Mouse (Mus musculus): ENCODE results near the gene Cfap77. TPM values are rescaled to one million over a fixed set of nuclear protein-coding genes. Genes with fewer than 3 reads are reported as not detected.

Cfap77 gene
- polyA plus RNA-seq, 1 experiment = not detected

DNA sequence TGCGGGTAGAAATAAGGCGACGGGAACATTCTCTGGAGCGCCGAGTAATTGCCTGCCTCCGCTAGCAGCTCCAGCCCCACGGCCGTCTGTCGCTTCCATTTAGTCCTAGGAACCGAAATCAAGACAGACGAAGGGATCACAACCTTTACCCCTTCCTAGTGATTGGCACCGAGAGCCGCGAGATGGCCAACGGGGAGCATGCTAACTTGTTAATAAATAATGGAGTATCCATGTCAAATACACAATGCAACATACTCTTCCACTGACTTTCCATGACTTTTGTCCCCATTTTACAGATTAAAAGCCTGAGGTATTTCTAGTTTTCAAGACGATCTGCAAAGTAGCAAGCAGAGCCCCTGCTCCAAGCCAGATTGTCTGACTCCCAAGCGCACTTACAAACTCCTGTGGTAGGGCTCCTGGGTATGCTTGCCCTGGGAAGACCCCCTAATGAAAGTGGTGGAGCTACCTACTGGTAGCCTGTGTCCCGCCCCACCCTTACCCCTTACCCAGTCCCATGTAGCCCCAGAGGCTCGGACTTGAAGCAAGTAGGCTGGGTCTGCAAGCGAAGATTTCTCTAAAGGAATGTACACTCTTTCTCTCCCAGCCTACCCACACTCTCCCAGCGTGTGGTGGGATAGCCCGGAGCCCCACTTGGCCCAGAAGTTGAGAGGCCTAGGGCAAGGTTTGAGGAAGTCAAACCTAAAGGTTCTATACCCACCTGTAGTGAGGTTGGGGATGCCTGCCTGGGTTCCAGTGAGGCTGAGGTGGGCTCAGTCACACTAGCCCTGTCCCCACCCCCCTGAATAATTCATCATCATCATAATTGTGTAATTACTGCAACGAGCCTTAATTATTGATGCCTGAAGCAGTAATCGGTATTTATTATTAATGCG, 144.8 kb downstream of the Cfap77 start:
- H3K27ac ChIP-seq (ENCODE audit: insufficient read depth, low read depth, low read length) = no peak overlapping the region
- H3K4me3 ChIP-seq (ENCODE audit: insufficient read depth, low read length) = no peak overlapping the region
- no peaks in the 10 kb centered on the region for H3K4me1 ChIP-seq (ENCODE audit: control insufficient read depth, insufficient read depth, low read length)
- TF ChIP-seq POLR2A (IDR thresholded peaks at IDR 0.05; ENCODE audit: borderline replicate concordance, low read depth, low read length) = no peak
- TF ChIP-seq CTCF (IDR thresholded peaks at IDR 0.05; ENCODE audit: low read depth, low read length) = no peak

DNA sequence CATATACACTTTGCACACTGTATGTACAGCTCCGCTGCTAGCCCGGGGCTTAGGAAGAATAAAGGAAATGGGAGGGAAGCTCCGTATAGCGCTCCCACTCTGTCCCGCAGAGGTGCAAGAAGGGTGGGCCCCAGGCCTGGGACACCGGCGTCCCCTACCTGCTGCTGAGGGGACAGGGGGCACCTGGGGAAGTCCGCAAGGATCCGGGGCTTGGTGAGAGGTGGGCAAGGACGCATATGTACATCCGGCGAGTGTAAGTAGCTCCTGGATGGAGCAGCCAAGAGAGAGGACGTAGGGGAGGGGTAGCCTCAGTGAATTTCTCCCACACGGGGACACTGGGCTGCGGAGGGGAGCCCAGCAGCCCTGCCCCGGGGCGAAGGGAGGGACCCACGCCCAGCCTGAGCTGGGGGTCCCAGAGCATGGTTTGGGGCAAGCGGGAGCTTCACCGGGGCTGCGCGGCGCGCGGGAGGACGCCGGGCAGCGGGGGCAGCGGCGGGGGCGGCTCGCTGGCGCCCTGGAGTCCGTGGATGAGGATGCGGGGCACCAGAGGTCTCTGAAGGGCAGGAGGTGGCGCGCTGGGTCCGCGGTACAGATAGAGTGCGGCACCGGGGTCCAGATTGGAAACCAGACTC, 145.6 kb downstream of the Cfap77 start:
- no peak overlapping the region for H3K27ac ChIP-seq (ENCODE audit: insufficient read depth, low read depth, low read length)

DNA sequence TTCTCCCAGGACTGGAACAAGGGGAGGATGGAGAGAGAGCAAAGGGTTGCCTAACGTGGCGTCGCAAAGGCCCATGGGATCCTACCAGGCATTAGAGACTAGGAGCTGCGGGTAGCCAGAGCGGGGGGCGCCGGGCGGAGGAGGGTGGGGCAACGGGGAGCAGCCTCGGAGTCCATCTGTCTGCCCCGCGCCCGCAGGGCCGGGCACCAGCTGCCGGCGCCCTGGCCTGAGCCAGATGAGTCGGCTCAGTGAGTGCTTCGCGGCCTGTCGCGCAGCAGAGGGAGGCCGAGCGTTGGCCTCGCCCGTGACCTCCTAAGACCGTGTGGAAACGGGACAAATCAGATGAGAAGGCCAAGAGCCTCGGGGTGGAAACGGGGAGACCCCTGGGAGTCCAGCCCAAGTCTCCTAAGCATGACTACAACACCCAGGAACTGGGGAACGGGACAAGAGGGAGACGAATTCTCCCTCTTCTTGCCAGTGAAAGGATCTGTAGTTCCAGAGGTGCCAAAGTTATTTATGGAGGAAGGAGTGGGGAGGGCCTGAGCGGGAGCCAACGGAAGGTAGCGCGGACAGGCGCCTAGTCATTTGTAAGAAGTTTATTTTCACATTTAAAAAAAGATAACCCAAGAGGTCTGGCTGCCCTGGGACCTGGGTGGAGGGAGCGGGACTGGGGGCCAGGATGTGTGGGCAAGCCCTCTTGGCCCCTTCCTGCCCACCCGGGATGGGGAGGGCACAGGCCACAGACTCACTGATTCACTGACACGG, 146.3 kb downstream of the Cfap77 start:
- Histone ChIP-seq H3K4me1 (ENCODE audit: control insufficient read depth, insufficient read depth, low read length) (no peaks in the 10 kb centered on the region), H3K4me3 (ENCODE audit: insufficient read depth, low read length) (no peak overlapping the region), H3K27ac (ENCODE audit: insufficient read depth, low read depth, low read length) (no peak overlapping the region)
- TF ChIP-seq POLR2A (IDR thresholded peaks at IDR 0.05; ENCODE audit: borderline replicate concordance, low read depth, low read length) = no peak
- no peak for TF ChIP-seq CTCF (IDR thresholded peaks at IDR 0.05; ENCODE audit: low read depth, low read length)

More for the DNA sequence above, 145.6 kb downstream of the Cfap77 start:
- Histone ChIP-seq H3K4me1 (ENCODE audit: control insufficient read depth, insufficient read depth, low read length) (no peaks in the 10 kb centered on the region), H3K4me3 (ENCODE audit: insufficient read depth, low read length) (no peak overlapping the region)
- TF ChIP-seq CTCF (IDR thresholded peaks at IDR 0.05; ENCODE audit: low read depth, low read length) (no peak), POLR2A (IDR thresholded peaks at IDR 0.05; ENCODE audit: borderline replicate concordance, low read depth, low read length) (no peak)

DNA sequence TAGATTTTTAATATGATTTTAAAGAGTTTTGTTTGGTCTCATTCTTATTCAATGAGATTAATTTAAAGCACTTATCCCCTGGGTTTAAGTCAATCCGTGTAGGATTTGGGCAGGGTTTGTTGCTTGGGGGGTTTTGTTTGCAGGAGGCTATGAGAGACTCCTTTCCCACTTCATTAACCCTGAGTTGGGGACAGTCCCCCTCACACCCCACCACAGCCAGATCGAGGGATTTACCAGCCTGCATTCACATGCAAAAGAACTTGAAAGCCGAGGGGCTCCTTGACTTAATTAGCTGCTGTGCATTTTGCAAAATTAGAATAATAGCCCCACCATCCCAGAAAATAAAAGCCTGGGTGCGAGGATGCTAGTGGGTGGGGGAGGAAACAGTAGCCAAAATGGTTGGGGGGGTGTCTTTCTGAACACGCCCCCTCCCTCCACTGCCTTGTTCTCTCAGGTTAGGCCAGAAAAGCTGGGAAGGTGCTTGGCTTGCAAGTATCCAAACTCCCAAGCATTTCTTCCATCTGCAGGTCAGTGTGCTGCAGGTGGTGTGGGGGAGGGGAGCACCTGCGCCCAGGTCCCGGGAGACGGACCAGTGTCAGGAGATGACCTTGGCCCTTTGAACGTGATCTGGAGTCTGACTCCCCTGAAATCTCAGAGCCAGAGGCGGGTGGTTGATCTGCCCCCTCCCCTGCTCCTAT, 147.0 kb downstream of the Cfap77 start:
- H3K27ac ChIP-seq (ENCODE audit: insufficient read depth, low read depth, low read length) = no peak overlapping the region
- no peak for TF ChIP-seq CTCF (IDR thresholded peaks at IDR 0.05; ENCODE audit: low read depth, low read length)
- TF ChIP-seq POLR2A (IDR thresholded peaks at IDR 0.05; ENCODE audit: borderline replicate concordance, low read depth, low read length) = no peak
- H3K4me3 ChIP-seq (ENCODE audit: insufficient read depth, low read length) = no peak overlapping the region
- H3K4me1 ChIP-seq (ENCODE audit: control insufficient read depth, insufficient read depth, low read length) = no peaks in the 10 kb centered on the region

DNA sequence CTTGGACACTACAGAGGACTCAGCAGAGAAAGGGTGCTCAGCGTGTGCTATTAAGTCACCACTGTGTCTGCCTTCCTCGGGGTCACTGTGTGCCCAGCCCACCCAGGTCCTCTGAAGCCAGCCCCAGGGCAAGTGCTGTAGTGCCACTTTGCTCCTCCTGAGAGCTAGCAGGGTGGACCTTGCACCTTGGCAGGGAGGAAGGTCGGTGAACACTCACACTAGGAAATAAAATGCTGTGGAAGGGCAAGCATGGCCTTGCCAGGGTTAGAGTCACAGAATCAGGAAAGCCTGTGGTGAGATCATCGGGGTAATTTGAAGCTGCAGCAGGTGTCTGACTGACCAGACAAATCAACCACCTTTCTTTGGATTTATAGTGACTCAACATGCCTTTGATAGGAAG, 149.3 kb downstream of the Cfap77 start:
- no peak overlapping the region for H3K4me3 ChIP-seq (ENCODE audit: insufficient read depth, low read length)

DNA sequence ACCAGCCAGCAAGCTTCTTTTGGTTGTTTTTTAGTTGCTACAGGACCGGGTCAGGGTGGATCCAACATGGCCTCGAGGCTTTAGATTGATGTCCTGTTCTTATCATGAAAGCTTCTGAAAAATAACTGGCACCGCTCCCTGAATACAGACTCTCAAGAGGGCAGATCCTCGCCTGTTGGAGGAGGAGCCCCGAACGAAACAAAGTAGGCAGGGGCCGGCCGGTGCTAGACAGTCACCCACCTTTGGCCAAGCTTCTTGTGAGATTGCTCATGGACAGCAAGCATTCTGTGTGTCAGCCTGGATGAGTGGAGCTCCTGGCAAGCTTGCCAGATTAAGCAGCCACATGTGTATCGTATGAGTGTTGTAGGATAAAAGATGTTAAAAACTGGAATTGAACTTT, 150.1 kb downstream of the Cfap77 start:
- TF ChIP-seq POLR2A (IDR thresholded peaks at IDR 0.05; ENCODE audit: borderline replicate concordance, low read depth, low read length) = no peak
- Histone ChIP-seq H3K4me3 (ENCODE audit: insufficient read depth, low read length) (no peak overlapping the region), H3K4me1 (ENCODE audit: control insufficient read depth, insufficient read depth, low read length) (no peaks in the 10 kb centered on the region), H3K27ac (ENCODE audit: insufficient read depth, low read depth, low read length) (no peak overlapping the region)

More for the DNA sequence above, 149.3 kb downstream of the Cfap77 start:
- TF ChIP-seq POLR2A (IDR thresholded peaks at IDR 0.05; ENCODE audit: borderline replicate concordance, low read depth, low read length) (no peak), CTCF (IDR thresholded peaks at IDR 0.05; ENCODE audit: low read depth, low read length) (no peak)
- Histone ChIP-seq H3K4me1 (ENCODE audit: control insufficient read depth, insufficient read depth, low read length) (no peaks in the 10 kb centered on the region), H3K27ac (ENCODE audit: insufficient read depth, low read depth, low read length) (no peak overlapping the region)

DNA sequence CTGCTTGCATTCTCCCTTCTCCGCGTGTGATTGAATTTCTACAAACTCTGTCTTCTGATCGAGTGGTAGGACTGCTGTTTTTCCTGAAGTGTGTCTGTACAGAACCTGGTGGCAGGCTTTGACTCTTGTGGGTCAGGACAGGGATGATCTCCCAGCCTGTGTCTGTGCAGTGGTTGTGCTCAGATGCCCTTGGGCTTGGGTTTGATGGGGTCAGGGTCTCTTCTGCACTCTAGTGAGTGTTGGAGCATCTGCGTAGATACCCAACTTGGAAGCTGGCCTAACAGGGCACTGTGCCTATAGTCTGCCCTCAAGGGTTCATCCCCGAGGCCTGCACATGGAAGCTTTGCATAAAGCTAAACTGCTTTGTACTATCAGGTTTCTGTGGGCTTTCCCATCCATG, 151.0 kb downstream of the Cfap77 start:
- H3K4me1 ChIP-seq (ENCODE audit: control insufficient read depth, insufficient read depth, low read length) = no peaks in the 10 kb centered on the region
- TF ChIP-seq CTCF (IDR thresholded peaks at IDR 0.05; ENCODE audit: low read depth, low read length) (no peak), POLR2A (IDR thresholded peaks at IDR 0.05; ENCODE audit: borderline replicate concordance, low read depth, low read length) (no peak)
- H3K4me3 ChIP-seq (ENCODE audit: insufficient read depth, low read length) = no peak overlapping the region
- no peak overlapping the region for H3K27ac ChIP-seq (ENCODE audit: insufficient read depth, low read depth, low read length)

DNA sequence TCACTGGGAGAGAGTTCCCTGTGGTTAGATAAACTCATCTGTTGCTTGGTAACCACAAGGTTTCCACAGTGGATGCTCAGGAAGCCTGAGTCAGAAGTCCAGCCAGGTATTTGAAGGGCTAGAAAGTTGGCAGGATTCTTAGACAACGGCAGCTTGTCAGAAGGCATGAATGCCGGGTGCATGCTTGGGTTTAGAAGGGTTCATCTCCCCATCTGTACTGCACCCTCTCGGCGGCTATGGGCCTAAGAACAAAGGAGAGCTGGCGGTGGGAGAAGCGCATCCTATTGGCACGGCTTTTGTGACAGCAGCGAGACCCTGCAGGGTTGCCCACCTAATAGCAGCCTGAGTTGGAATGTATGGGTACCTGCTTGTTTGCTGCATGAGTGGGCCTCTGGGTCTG, 152.6 kb downstream of the Cfap77 start:
- Histone ChIP-seq H3K4me1 (ENCODE audit: control insufficient read depth, insufficient read depth, low read length) (no peaks in the 10 kb centered on the region), H3K27ac (ENCODE audit: insufficient read depth, low read depth, low read length) (no peak overlapping the region), H3K4me3 (ENCODE audit: insufficient read depth, low read length) (no peak overlapping the region)
- TF ChIP-seq POLR2A (IDR thresholded peaks at IDR 0.05; ENCODE audit: borderline replicate concordance, low read depth, low read length) = no peak
- no peak for TF ChIP-seq CTCF (IDR thresholded peaks at IDR 0.05; ENCODE audit: low read depth, low read length)

DNA sequence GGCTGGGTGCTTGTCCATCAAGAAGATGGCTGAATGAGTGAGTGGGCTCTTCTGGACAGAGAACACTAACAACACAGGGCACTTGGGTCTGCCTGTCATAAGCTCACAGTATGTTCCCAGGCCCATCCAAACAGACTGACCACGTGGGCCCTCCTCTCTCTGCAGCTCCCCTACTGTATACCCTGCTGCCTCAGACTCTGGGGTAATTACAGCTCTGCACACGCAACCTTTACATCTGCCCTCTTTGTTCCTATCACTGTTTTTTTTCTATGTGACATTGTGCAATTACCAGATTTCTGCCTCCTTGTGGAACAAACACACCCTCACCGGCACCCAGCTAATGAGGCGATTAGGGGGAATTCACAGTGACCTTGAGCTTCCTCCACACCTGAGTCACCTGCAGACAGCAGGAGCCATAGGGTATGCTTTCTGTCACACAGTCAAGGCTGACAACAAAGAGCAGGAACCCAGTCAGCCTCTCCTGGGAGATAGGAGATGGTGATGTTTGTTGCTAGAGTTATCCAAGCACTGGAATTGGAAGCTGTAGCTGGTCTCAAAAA, 157.4 kb downstream of the Cfap77 start:
- Histone ChIP-seq H3K4me1 (ENCODE audit: control insufficient read depth, insufficient read depth, low read length) (no peaks in the 10 kb centered on the region), H3K4me3 (ENCODE audit: insufficient read depth, low read length) (no peak overlapping the region), H3K27ac (ENCODE audit: insufficient read depth, low read depth, low read length) (no peak overlapping the region)
- TF ChIP-seq CTCF (IDR thresholded peaks at IDR 0.05; ENCODE audit: low read depth, low read length) = no peak
- TF ChIP-seq POLR2A (IDR thresholded peaks at IDR 0.05; ENCODE audit: borderline replicate concordance, low read depth, low read length) = no peak
